Mouse (Mus musculus) left cerebral cortex, adult 8-10 months (tissue): Measurements from ENCODE around the gene Fam241a. TPM values are rescaled to one million over a fixed set of nuclear protein-coding genes. Genes with fewer than 3 reads are reported as not detected.

Experiments used
- DNase-seq, 2 experiments: peaks; one replicate each; pipeline ENCODE4 v3.0.0; 2022; ENCODE audit warnings: low spot score in 2 of 2
- total RNA-seq, 4 experiments: library from RNA; stranded (reverse); gene quantifications; 2 replicates each; pipeline ENCODE4 v1.2.4; 2022

Gene Fam241a
- total RNA-seq, 4 experiments from 2014 or later, result 3.3 to 3.9 (median 3.7) TPM

- DNase-seq, result no peak
Measured at GRCm38 (mm10) chr3:127875509-127875908, 20.6 kb downstream of the Fam241a start.

DNA sequence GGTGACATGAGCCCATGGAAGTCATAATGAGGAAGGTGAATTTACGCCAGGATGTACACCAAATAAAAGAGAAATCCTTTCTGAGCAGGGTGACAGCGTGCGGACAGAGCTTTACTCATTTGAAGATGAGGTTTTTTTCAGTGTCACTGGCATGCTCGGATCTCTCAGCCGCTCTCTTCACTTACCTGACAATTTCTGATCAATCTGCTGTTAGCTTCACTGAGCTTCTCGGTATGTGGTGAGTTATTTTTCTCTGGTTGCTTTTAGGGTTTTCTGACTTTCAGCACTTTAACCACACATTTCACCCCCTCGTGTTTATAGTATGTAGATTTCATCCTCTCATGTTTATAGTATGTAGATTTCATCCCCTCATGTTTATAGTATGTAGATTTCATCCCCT, 21.1 kb downstream of the Fam241a start:
- DNase-seq, result no peak

- no peak for DNase-seq
Measured at GRCm38 (mm10) chr3:127874254-127874883, 21.8 kb downstream of the Fam241a start.

GRCm38 (mm10) chr3:127871575-127871974, 24.5 kb downstream of the Fam241a start:
- no peak for DNase-seq

- DNase-seq, result no peak
Measured at GRCm38 (mm10) chr3:127868880-127869279, 27.2 kb downstream of the Fam241a start.

GRCm38 (mm10) chr3:127868046-127868758, 27.9 kb downstream of the Fam241a start:
- DNase-seq, result no peak

- no peak for DNase-seq
Measured at GRCm38 (mm10) chr3:127864242-127864641, 31.9 kb downstream of the Fam241a start.

DNA sequence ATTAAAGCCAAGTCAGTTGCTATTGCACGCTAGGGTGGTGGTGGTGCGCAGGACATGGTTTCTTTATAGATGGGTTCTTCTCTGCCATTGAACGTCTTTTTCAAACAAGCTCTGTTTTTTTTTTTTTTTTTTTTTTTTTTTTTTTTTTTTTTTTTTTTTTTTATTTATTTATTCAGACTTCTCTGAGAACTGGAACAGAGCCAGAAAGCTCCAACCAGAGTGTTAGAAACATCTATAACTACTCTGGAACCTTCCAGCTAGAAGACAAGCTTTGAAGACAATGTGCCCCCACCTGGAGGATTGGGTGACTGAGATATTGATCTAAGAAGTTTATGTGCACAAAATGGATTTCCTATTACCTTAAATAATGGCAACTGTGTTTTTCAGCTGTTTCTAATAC, 32.6 kb downstream of the Fam241a start:
- DNase-seq, result no peak

GRCm38 (mm10) chr3:127862479-127862878, 33.6 kb downstream of the Fam241a start:
- DNase-seq, result no peak

- DNase-seq, result no peak
Measured at GRCm38 (mm10) chr3:127861340-127861739, 34.8 kb downstream of the Fam241a start.

GRCm38 (mm10) chr3:127853431-127854206, 42.5 kb downstream of the Fam241a start:
- peak; percentile 25 to 31 for DNase-seq

- no peak for DNase-seq
Measured at GRCm38 (mm10) chr3:127852722-127853121, 43.4 kb downstream of the Fam241a start.

DNA sequence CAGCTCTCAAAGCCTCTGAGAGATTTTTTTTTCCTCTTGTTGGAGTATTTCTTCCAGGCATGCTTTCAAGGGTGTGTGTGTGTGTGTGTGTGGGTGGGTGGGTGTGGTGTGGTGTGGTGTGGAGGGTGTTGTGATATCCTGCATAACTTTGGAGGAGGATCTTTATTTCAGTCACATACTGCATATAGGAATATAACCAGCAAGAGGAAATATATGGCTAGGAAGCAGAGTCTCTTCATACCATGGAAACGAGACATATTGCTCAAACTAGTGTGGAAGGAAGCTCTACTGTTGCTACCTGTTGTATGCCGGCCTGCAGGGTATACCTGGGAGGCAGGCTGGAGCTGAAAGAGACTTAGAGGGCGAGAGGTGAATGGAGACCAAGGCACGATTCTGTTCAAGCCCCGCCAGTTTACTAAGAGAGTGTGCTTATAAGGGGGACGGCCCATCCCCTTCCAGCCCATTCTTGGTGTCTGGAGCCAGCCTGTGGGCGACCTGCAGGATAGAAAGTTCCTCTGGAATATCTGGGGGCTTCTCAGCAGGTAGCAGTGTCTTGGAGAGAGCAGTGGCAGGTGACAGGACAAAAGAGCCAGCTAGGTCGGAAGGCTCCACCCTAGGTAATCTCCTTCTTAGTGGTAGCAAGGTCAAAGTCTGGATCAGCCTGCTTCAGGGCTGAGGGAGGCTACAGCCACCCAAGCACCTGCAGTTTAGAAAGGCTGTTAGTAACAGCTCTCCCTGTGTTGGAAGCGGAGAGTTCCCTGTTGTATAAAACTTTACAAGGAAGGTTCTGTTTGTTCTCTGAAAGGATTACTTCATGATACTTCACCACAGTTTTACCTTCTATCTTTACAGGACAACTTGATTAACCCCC, 45.1 kb downstream of the Fam241a start:
- no peak for DNase-seq

GRCm38 (mm10) chr3:127849922-127850321, 46.2 kb downstream of the Fam241a start:
- DNase-seq, result no peak

DNA sequence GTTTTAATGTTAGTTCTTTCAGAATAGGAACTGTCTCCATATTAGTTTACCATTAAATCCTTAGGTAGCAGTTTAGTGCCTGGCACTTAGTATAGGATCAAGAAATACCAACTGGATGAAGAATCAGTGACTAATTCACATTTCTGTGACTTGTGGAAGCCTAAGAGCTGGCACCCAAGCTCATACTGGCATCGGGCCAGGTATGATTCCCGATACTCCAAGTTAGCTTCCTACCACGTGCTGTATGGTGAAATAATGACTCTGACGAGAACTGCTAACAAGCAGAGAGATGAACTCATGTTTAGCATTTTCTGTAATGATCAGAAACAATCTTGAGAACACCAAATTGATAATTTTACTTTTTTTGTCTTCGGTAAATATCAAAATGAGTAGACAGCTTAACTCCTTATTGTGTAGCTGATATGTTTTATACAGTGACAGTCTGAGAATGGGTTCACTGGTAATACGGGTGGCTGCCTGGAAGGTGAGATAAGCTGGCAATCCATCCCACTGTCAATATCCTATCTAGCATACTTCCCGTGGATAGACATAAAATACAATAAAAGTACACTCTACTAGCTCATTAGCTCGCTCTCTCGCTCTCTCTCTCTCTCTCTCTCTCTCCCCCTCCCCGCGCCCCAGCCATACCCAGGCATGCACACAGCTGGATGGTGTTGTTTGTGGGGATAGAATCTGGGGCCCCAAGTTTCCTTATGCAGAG, 47.9 kb downstream of the Fam241a start:
- DNase-seq, result no peak

GRCm38 (mm10) chr3:127843941-127844327, 52.2 kb downstream of the Fam241a start:
- no peak for DNase-seq

DNA sequence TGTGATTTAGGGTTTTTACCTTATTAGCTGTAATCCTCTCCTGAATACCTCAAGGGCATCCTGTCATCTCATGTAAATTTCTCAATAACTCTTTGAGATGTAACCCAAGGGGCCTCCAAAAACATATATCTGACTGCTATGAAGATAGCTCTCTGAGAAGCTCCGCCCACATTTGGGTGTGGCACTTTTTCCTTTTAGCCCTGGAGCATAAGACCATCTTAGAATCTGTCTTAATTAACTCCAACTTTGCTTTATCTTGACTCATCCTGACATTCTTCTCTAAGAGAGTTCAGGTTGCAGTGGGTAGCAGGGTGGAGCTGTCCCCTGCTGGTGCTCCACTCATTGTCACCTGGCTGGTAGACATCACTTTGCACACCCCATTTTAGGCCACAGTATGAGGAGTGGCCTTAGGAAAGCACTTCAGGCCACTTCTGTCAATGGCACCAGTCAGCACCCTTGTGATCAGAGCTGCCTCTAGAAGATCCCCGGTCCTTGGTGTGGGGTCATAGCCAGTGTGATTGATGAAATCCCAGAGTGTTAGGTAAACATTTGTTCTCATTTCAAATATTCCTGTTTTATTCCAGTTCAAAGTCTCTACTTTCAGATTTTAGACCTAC, 52.7 kb downstream of the Fam241a start:
- DNase-seq, result no peak

GRCm38 (mm10) chr3:127841926-127842325, 54.2 kb downstream of the Fam241a start:
- no peak for DNase-seq

DNA sequence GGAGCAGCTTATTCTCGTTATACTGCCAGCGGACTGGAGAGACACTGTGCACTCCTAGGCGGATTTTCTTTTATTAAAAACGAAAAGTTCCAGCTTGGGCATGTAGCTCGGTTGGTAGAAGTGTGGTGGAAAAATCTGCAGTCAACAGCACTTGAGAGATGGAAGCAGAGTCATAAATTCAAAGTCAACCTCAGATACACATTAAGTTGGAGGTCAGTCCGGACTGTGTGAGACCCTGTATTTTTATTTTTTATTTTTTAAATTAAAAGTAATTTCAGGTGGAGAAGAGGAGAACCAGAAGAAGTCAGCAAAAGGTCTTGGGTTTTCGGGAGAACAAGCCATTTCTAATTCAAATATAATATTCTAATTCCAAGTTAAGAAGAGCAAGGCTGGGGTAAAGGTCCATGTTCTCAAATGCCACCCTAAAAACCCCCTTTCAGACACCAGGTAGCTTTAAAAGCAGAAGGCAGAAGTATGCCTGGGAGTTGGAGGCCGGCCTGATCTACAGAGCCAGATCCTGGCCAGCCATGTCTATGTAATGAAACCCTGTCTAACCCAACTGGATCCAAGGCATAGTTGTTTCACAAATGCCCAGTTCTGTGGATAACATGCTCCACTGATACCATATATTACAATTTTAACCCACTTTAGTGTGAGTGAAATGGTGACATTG, 58.0 kb downstream of the Fam241a start:
- no peak for DNase-seq
